Mouse (Mus musculus) right cerebral cortex, postnatal 10 days (tissue): ENCODE measurements at regions not wholly inside any gene's neighbourhood (a gene's known extent, or its start where the extent isn't known, plus 50 kb on each side); places are given as distances from the start of the nearest gene placed in this dataset.

ENCODE experiments used
- DNase-seq, 2 experiments: peaks; one replicate each; pipeline ENCODE4 v3.0.0; 2021; ENCODE audit warnings: low spot score in 2 of 2

DNA sequence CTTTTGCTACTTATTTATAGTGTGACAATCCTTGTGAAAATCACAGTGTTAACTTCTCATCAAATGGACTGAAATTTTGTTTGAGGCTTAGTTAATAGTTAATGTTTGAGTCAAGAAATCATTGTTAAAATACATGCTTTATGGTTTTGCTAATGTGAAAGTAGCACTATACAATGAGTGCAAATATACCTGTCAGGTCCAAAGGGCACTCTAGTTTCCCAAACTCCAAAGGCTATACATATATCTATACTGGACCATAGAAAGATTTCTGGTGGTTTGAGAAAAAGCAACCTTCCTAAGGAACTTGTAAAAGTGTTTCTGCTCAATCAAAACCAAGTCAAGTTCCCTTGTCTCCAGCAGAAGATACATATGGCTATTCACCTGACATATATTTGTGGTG lies 258.3 kb upstream of the Dsel start:
- no peak for DNase-seq

DNA sequence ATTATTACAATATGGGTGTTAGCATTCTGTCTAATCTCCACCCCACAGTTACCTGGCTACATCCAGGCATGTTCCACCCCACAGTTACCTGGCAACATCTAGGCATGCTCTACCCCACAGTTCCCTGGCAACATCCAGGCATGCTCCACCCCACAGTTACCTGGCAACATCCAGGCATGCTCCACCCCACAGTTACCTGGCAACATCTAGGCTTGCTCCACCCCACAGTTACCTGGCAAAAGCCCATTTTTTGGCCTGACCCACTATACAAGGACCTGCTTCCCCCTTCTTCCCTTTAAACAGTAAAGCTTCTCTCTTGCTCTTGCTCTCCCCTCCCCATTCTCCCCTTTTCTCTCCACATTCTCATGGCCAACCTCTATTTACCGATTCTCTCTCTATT lies 238.7 kb upstream of the Dsel start:
- peak in 1 of 2 experiments; percentile 20 for DNase-seq

DNA sequence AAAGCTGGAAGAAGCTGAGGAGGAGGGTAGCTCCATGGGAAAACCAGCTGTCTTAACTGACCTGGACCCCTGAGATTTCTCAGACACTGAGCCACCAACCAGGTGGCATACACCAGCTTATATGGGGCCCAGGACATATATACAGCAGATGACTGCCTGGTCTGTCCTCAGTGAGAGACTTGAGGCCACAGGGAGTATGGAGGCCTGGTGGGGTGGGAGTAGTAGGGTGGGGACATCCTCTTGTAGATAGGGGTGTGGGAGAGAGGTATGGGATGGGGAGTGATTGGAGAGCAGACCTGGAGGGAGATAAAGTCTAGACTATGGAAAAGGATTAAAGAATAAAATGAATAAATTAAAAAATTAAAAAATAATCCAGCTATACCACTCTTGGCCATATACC lies 195.2 kb upstream of the Dsel start:
- DNase-seq, result no peak

DNA sequence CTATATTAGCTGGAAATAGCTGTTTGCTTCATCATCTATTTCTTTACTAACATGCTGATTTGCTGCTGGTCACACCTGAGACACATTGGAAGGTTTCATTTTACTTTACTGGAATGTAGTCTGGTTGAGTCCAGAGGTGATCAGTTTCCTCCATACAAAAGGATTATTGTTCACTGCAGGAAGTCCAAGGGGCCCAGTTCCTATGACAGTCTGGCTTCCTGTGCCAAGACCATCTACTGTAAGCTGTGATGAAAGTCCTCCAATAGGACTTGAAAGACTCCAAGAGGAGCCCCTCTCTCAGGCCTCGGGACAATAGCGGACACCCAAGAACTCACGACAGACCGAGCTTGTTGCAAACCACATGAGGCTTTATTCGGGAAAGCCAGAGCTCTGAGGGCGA lies 189.2 kb upstream of the Dsel start:
- no peak for DNase-seq

DNA sequence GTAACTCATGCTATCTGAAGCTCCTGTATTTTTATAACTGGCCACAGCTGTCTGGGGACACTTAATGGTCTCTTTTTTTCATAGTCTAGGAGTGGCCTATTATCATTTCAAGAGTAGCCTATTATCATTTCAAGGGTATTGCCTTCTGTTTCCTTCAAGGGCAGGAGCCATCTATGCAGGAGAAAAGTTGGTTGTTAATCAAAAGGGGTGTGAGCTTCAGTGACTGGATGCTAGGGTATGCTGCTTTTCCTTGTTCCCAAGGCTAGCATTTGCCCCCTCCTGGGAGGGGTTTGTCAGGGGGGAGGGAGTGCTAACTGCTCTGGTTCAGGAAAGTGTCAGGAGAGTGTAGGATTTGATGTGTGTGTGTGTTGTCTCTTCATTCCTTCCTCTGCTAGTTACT lies 178.3 kb upstream of the Dsel start:
- no peak for DNase-seq

DNA sequence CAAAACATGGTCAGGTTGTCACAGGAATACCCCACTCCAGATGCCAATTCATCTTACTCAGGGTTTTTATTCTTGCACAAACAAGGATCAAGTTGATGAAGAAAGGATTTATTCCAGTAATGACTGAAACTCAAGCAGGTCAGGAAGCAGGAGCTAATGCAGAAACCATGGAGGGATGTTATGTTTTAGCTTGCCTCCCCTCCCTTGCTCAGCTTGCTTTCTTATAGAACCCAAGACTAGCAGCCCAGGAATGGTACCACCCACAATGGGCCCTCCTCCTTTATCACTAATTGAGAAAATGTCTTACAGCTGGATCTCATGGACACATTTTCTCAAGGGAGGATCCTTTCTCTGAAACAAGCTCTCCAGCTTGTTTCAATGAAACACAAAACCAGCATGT lies 175.2 kb upstream of the Dsel start:
- DNase-seq, result no peak

DNA sequence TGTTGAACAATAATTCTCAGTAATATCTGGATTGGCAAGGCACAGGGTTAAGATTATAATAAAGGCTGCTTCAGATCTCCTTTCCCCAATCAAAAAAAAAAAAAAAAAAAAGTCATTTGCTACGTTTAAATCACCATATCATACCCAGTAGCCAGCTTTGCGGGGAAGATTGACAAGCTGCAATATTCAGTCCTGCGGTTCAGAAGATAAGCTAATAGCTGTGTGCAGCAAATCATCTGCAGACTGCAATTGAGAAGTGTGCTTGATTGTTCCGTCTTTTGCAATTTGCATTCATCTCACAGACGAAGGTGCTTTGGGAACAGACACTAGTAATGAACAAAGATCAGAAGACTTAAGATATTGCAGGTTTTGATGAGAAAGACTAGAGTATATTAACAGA lies 163.8 kb upstream of the Dsel start:
- no peak for DNase-seq
